Mouse (Mus musculus) inflammation-experienced regulatory T-cells (primary cell): ENCODE results near the gene Gm7137. TPM values are rescaled to one million over a fixed set of nuclear protein-coding genes. Genes with fewer than 3 reads are reported as not detected.

Experiments used
- polyA plus RNA-seq, 2 experiments: library from polyadenylated mRNA; unstranded; fragments of 100-300 nt; shearing (Covaris generic); gene quantifications; one replicate each; pipeline ENCODE4 v1.2.1; 2017

The Gm7137 gene
- 1 to 10 TPM in 1 of 2 experiments, not detected in 1; 1.3 TPM for polyA plus RNA-seq

GRCm38 (mm10) chr10:77787876-77788275 lies at the start of gene Gm7137:
Gm7137 (minus strand) TSS chr10:77788200.

GRCm38 (mm10) chr10:77835647-77836046 lies 47.6 kb upstream of the Gm7137 start, which contains the start of gene Krtap10-10:
Krtap10-10 (plus strand) TSS chr10:77835947.

GRCm38 (mm10) chr10:77826951-77827350 lies 39.0 kb upstream of the Gm7137 start, which contains the start of gene Krtap10-4:
Krtap10-4 (minus strand) TSS chr10:77827095.

GRCm38 (mm10) chr10:77814382-77814781 lies 26.4 kb upstream of the Gm7137 start, which contains the start of gene Gm2696:
Gm2696 (plus strand) TSS chr10:77814682.

GRCm38 (mm10) chr10:77811743-77812142 lies 23.7 kb upstream of the Gm7137 start, which contains the start of gene Gm9507:
Gm9507 (minus strand) TSS chr10:77811843.

GRCm38 (mm10) chr10:77798921-77799508 lies 11.0 kb upstream of the Gm7137 start, which contains the start of gene Gm19668:
Gm19668 (minus strand) TSS chr10:77799133.

GRCm38 (mm10) chr10:77794976-77795375 lies 7.0 kb upstream of the Gm7137 start, which contains the start of gene Gm9639:
Gm9639 (minus strand) TSS chr10:77795076.

GRCm38 (mm10) chr10:77782442-77782841 lies 5.6 kb downstream of the Gm7137 start, which contains the start of gene Gm3250:
Gm3250 (minus strand) TSS chr10:77782542.

GRCm38 (mm10) chr10:77776844-77777243 lies 11.2 kb downstream of the Gm7137 start, which contains the start of gene Gm7138:
Gm7138 (minus strand) TSS chr10:77776944.

GRCm38 (mm10) chr10:77771225-77771624 lies 16.8 kb downstream of the Gm7137 start, which contains the start of gene Gm3238:
Gm3238 (minus strand) TSS chr10:77771325.

GRCm38 (mm10) chr10:77759582-77759981 lies 28.4 kb downstream of the Gm7137 start, which contains the start of gene Gm3233:
Gm3233 (minus strand) TSS chr10:77759682.

GRCm38 (mm10) chr10:77751254-77751653 lies 36.7 kb downstream of the Gm7137 start, which contains the start of gene Gm9736:
Gm9736 (minus strand) TSS chr10:77751354.

GRCm38 (mm10) chr10:77741924-77742688 lies 45.9 kb downstream of the Gm7137 start, which contains the start of gene Gm18596:
Gm18596 (minus strand) TSS chr10:77742638.

Other genes starting within 250 kb of the Gm7137 start
- 100 to 1,000 TPM in 1 of 2 experiments, 10 to 100 TPM in 1; 89.0 to 125 TPM for gene Pttg1ip, start 206.5 kb downstream of the Gm7137 start, polyA plus RNA-seq
- gene Sumo3, start 182.1 kb downstream of the Gm7137 start, polyA plus RNA-seq = 100 to 1,000 TPM in 1 of 2 experiments, 10 to 100 TPM in 1; 95.5 to 116 TPM
- 1 to 10 TPM in 1 of 2 experiments, not detected in 1; 2.4 TPM for gene Gm49325, start 182.0 kb downstream of the Gm7137 start, polyA plus RNA-seq
- 10 to 100 TPM; 44.0 to 51.5 TPM for gene Ube2g2, start 165.9 kb downstream of the Gm7137 start, polyA plus RNA-seq
- 1 to 10 TPM in 1 of 2 experiments, under 1 TPM in 1; 0.58 to 1.0 TPM for gene Tspear, start 101.6 kb downstream of the Gm7137 start, polyA plus RNA-seq
- gene Gm19402, start 97.4 kb downstream of the Gm7137 start, polyA plus RNA-seq = 1 to 10 TPM in 1 of 2 experiments, not detected in 1; 1.2 TPM
- under 1 TPM; 0.53 to 0.62 TPM for gene Gm9508, start 91.0 kb downstream of the Gm7137 start, polyA plus RNA-seq
- gene Gm10272, start 81.6 kb downstream of the Gm7137 start, polyA plus RNA-seq = not detected
- gene Gm10024, start 76.7 kb downstream of the Gm7137 start, polyA plus RNA-seq = not detected
- not detected for gene Gm10142, start 72.4 kb downstream of the Gm7137 start, polyA plus RNA-seq
- gene Krtap12-1, start 67.6 kb downstream of the Gm7137 start, polyA plus RNA-seq = not detected
- gene Gm10100, start 61.7 kb downstream of the Gm7137 start, polyA plus RNA-seq = not detected
- not detected for gene Gm18596, start 45.6 kb downstream of the Gm7137 start, polyA plus RNA-seq
- under 1 TPM in 1 of 2 experiments, not detected in 1; 0.81 TPM for gene Gm9736, start 36.8 kb downstream of the Gm7137 start, polyA plus RNA-seq
- gene Gm3233, start 28.5 kb downstream of the Gm7137 start, polyA plus RNA-seq = not detected
- not detected for gene Gm3238, start 16.9 kb downstream of the Gm7137 start, polyA plus RNA-seq
- gene Gm7138, start 11.3 kb downstream of the Gm7137 start, polyA plus RNA-seq = not detected
- gene Gm3250, start 5.7 kb downstream of the Gm7137 start, polyA plus RNA-seq = not detected
- not detected for gene Gm9639, start 6.9 kb upstream of the Gm7137 start, polyA plus RNA-seq
- not detected for gene Gm19668, start 10.9 kb upstream of the Gm7137 start, polyA plus RNA-seq
- not detected for gene Gm9507, start 23.6 kb upstream of the Gm7137 start, polyA plus RNA-seq
- gene Gm2696, start 26.5 kb upstream of the Gm7137 start, polyA plus RNA-seq = not detected
- not detected for gene Krtap10-4, start 38.9 kb upstream of the Gm7137 start, polyA plus RNA-seq
- gene Krtap10-10, start 47.7 kb upstream of the Gm7137 start, polyA plus RNA-seq = under 1 TPM in 1 of 2 experiments, not detected in 1; 0.33 TPM
- gene Gm36176, start 58.6 kb upstream of the Gm7137 start, polyA plus RNA-seq = not detected
- gene Gm10318, start 64.7 kb upstream of the Gm7137 start, polyA plus RNA-seq = not detected
- not detected for gene Gm3285, start 73.8 kb upstream of the Gm7137 start, polyA plus RNA-seq
- gene Lrrc3, start 114.3 kb upstream of the Gm7137 start, polyA plus RNA-seq = 1 to 10 TPM in 1 of 2 experiments, under 1 TPM in 1; 0.13 to 2.1 TPM
- 1 to 10 TPM; 1.0 to 1.3 TPM for gene Trpm2, start 182.4 kb upstream of the Gm7137 start, polyA plus RNA-seq
- 10 to 100 TPM in 1 of 2 experiments, 1 to 10 TPM in 1; 7.9 to 10.6 TPM for gene 1810043G02Rik, start 190.3 kb upstream of the Gm7137 start, polyA plus RNA-seq
- 10 to 100 TPM; 62.7 to 87.7 TPM for gene Pfkl, start 221.9 kb upstream of the Gm7137 start, polyA plus RNA-seq